Mouse (Mus musculus): ENCODE measurements around the gene Depdc5. TPM values are rescaled to one million over a fixed set of nuclear protein-coding genes. Genes with fewer than 3 reads are reported as not detected.

The Depdc5 gene
- polyA plus RNA-seq (2012; rRNA removed): 2.2 and 3.0 TPM in 2 replicates

GRCm38 (mm10) chr5:32863253-32864228 is at the start of gene Depdc5:
Gene Depdc5, plus strand, starts transcription at chr5:32863701.

DNA sequence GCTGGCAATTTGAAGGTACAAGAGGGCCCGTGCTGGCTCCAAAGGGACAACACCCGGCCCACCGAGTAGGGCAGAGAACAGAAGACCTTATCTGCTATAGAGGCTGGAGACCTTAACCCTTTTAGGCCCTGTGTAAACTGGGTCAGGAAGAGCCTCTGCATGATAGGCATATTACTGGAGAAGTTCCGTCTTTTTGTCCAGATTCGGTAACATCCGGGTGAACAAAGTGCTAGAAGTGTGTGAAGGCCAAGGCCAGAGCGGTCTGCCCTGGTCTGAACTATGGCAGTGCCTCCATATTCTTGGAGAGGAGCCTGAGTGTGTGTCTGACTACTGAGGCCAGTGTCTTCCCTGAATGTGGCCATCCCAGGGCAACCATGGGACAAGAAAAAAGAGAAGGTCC is 36.5 kb upstream of the Depdc5 start, which contains the start of gene Gm20671:
Gm20671 (minus strand) TSS at position 101 of the 400 bp plus-strand sequence.

GRCm38 (mm10) chr5:32853731-32854507 is 9.6 kb upstream of the Depdc5 start, which contains the start of gene Prr14l:
Gene Prr14l, minus strand, starts transcription at chr5:32854256.

GRCm38 (mm10) chr5:33018561-33019425 is 155.3 kb downstream of the Depdc5 start, which contains the start of gene Ywhah:
Gene Ywhah, plus strand, starts transcription at chr5:33018816.

Other genes starting within 250 kb of the Depdc5 start
- gene Pisd, start 78.1 kb upstream of the Depdc5 start, polyA plus RNA-seq (2012; rRNA removed): 26.7 and 31.4 TPM in 2 replicates
- 3.1 and 3.4 TPM in 2 replicates for gene Gm20671, start 36.6 kb upstream of the Depdc5 start, polyA plus RNA-seq (2012; rRNA removed)
- 8.6 and 11.4 TPM in 2 replicates for gene Prr14l, start 9.4 kb upstream of the Depdc5 start, polyA plus RNA-seq (2012; rRNA removed)
- gene Ywhah, start 155.1 kb downstream of the Depdc5 start, polyA plus RNA-seq (2012; rRNA removed): 33.7 and 48.3 TPM in 2 replicates
- 2.3 and 2.6 TPM in 2 replicates for gene Slc5a1, start 240.5 kb downstream of the Depdc5 start, polyA plus RNA-seq (2012; rRNA removed)